Mouse (Mus musculus): ENCODE measurements around the gene Noct. TPM values are rescaled to one million over a fixed set of nuclear protein-coding genes. Genes with fewer than 3 reads are reported as not detected.

The Noct gene
- polyA plus RNA-seq, 1 experiment from 2014 or later, result 15.1 TPM

Small RNAs within 50 kb of the gene (microRNA-seq; reads per million reads assigned to microRNA genes)
- not detected for gene Gm24282

Other genes starting within 250 kb of the Noct start
- 38.4 and 47.3 TPM in 2 replicates for gene Elf2, start 116.2 kb downstream of the Noct start, polyA plus RNA-seq (2014; fragmentation: Nextera tagmentation; extraction: Ambion mirVana)
- 4.2 and 6.7 TPM in 2 replicates for gene Mgarp, start 172.3 kb downstream of the Noct start, polyA plus RNA-seq (2014; fragmentation: Nextera tagmentation; extraction: Ambion mirVana)
- 654 and 724 TPM in 2 replicates for gene Ndufc1, start 184.5 kb downstream of the Noct start, polyA plus RNA-seq (2014; fragmentation: Nextera tagmentation; extraction: Ambion mirVana)
- gene Naa15, start 190.7 kb downstream of the Noct start, polyA plus RNA-seq (2014; fragmentation: Nextera tagmentation; extraction: Ambion mirVana), result 46.8 and 51.7 TPM in 2 replicates